Mouse (Mus musculus): ENCODE measurements around the gene Calml4.

- TF ChIP-seq CTCF (IDR thresholded peaks at IDR 0.05; ENCODE audit: control insufficient read depth, insufficient read depth, insufficient read length) (no peak), CEBPB (IDR thresholded peaks at IDR 0.05; ENCODE audit: low read depth) (no peak), MAX (IDR thresholded peaks at IDR 0.05) (no peak), USF1 (IDR thresholded peaks at IDR 0.05; ENCODE audit: low read depth) (no peak), MYOD1 (IDR thresholded peaks at IDR 0.05; ENCODE audit: control insufficient read depth, insufficient read length, low read depth) (no peak)
Measured at GRCm38 (mm10) chr9:62858266-62859019, 563 bp downstream of the Calml4 start.
